Mouse (Mus musculus) E14TG2a.4 (cell line): ENCODE data around the gene Ulk3.

ENCODE experiments used
- CTCF ChIP-seq: conservative IDR thresholded peaks from 2 replicates; pipeline ENCODE4 v1.5.1; 2014; ENCODE audit warnings: low read length
- NANOG ChIP-seq: IDR thresholded peaks from 2 replicates; pipeline ENCODE4 v1.6.1; 2014; ENCODE audit warnings: borderline replicate concordance, low read length, mixed read lengths
- POU5F1 ChIP-seq: IDR thresholded peaks from 2 replicates; pipeline ENCODE4 v1.6.1; 2014; ENCODE audit warnings: low read length, borderline replicate concordance

DNA sequence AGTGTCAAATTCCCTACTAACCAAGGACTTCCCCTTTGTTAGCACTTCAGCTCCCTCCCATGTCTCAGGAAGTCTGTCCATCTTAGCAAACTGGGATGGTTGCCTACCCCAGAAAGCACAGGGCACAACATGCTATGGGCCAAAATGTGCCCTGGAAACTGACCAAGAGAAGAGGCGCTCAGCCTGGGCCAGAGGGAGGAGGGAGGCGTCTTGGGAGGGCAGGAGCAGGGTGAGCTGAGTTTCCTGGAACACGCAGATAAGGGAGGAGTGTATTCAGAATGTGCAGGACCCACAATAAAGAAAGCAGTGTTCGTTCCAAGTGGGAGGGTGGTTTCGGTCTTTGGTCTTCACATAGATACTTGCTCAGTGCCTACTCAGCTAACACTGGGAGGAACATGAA, 42.0 kb upstream of the Ulk3 start:
- no peak for TF ChIP-seq CTCF
- no peak for TF ChIP-seq POU5F1
- no peak for TF ChIP-seq NANOG
